ENCODE assay signal across 8 mouse cellular contexts in the genomic region with DNA sequence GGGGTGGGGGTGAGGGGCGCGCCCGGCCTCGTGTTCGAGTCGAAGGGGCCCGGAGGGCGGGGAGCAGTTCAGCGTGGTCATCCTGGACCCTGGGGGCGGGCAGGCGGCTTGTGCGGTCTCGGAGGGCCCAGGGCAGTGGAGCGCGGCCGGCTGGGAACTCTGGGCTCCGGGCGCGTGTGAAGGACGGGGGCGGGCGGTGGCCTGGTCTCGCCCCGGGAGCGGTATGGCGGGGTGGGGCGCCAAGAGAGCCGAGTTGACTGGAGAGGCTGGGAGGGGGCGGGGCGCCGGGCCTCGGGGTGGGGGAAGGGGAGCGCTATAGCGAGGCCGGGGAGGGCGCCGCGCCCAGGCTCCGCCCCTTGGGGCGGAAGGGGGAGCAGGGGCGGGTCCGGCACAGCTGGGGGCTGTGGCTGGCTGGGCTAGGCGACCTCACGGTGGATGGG. TPM values are rescaled to one million over a fixed set of nuclear protein-coding genes. Genes with fewer than 3 reads are reported as not detected.
DNase-seq lines count a peak whose midpoint lies in the region; ATAC-seq lines count a peak whose summit lies in the region.

No protein-coding gene starts in this region.

- under 1% methylated on average over 40 of the region's 44 CpGs for WGBS in hindbrain, embryonic 15.5 days

- H3K27me3 ChIP-seq in hindbrain, embryonic 15.5 days = no peaks in the 10 kb centered on the region

- peak; percentile 10 for ATAC-seq in hindbrain, embryonic 15.5 days (ENCODE audit: low FRiP score, low read depth)
- ATAC-seq in megakaryocyte-erythroid progenitor cell, adult 5-6 weeks (replicated peaks; ENCODE audit: low FRiP score, low TSS enrichment, poor library complexity, severe bottlenecking) = peak; percentile 46

- H3K4me2 ChIP-seq in hindbrain, embryonic 15.5 days = peak overlapping the region; percentile 80

- H3K9me3 ChIP-seq in hindbrain, embryonic 15.5 days = no peaks in the 10 kb centered on the region

- intact Hi-C loops in left cerebral cortex, postnatal 36 days (cut with DNase I) = no loop called here

- H3K4me3 ChIP-seq in hindbrain, embryonic 15.5 days = peak overlapping the region; percentile 94

- peaks cover 30% of the 10 kb centered on the region for H3K36me3 ChIP-seq in hindbrain, embryonic 15.5 days

- peak overlapping the region; percentile 83 for H3K9ac ChIP-seq in hindbrain, embryonic 15.5 days

- H3K4me1 ChIP-seq in hindbrain, embryonic 15.5 days (replicated peaks) = peaks cover 60% of the 10 kb centered on the region

- peak; percentile 89 for DNase-seq in R1 (ENCODE audit: low read depth, low spot score)
- peak; percentile 84 for DNase-seq in cerebellum, adult 9-11 months
- DNase-seq in gastrocnemius, adult 18-20 months (ENCODE audit: low spot score) = peak; percentile 90
- peak; percentile 74 to 77 for DNase-seq in left cerebral cortex, postnatal 36 days (ENCODE audit: low spot score in 2 of 2)
- peak; percentile 79 for DNase-seq in right cerebral cortex, postnatal 4 days
- peak; percentile 88 to 92 for DNase-seq in urinary bladder, postnatal 4 days (ENCODE audit: low spot score in 2 of 2)

- H3K27ac ChIP-seq in hindbrain, embryonic 15.5 days (replicated peaks) = peak overlapping the region; percentile 96

RNA-seq across cellular contexts. Expression of a gene that starts 1.5 kb away (rescaled TPM):
- 10 to 100 TPM; 18.0 to 19.2 TPM for total RNA-seq in gastrocnemius, adult 18-20 months (2021)
- 56.1 and 62.2 TPM in 2 replicates for polyA plus RNA-seq in hindbrain, embryonic 15.5 days (2015; fragmentation: Nextera tagmentation; extraction: Ambion mirVana)
- 10 to 100 TPM; 41.3 to 46.1 TPM for total RNA-seq in left cerebral cortex, postnatal 36 days (2021)
- total RNA-seq in megakaryocyte-erythroid progenitor cell, adult 5-6 weeks (2014; fragmentation: Nextera tagmentation) = 49.1 and 53.9 TPM in 2 replicates
- 46.2 and 53.7 TPM in 2 replicates for total RNA-seq in megakaryocyte-erythroid progenitor cell, adult 5-6 weeks (2017)

RNA-seq across cellular contexts. Expression of a gene that starts 3.3 kb away (rescaled TPM):
- 1 to 10 TPM; 3.5 to 4.3 TPM for total RNA-seq in gastrocnemius, adult 18-20 months (2021)
- 26.4 and 28.7 TPM in 2 replicates for polyA plus RNA-seq in hindbrain, embryonic 15.5 days (2015; fragmentation: Nextera tagmentation; extraction: Ambion mirVana)
- total RNA-seq in left cerebral cortex, postnatal 36 days (2021) = 10 to 100 TPM; 25.4 to 36.0 TPM
- 20.3 and 30.0 TPM in 2 replicates for total RNA-seq in megakaryocyte-erythroid progenitor cell, adult 5-6 weeks (2014; fragmentation: Nextera tagmentation)
- total RNA-seq in megakaryocyte-erythroid progenitor cell, adult 5-6 weeks (2017) = 15.8 and 20.8 TPM in 2 replicates

RNA-seq across cellular contexts. Expression of a gene that starts 6.1 kb away (rescaled TPM):
- total RNA-seq in gastrocnemius, adult 18-20 months (2021) = 100 to 1,000 TPM; 211 to 222 TPM
- 561 and 571 TPM in 2 replicates for polyA plus RNA-seq in hindbrain, embryonic 15.5 days (2015; fragmentation: Nextera tagmentation; extraction: Ambion mirVana)
- total RNA-seq in left cerebral cortex, postnatal 36 days (2021) = 100 to 1,000 TPM; 199 to 219 TPM
- 267 and 278 TPM in 2 replicates for total RNA-seq in megakaryocyte-erythroid progenitor cell, adult 5-6 weeks (2014; fragmentation: Nextera tagmentation)
- total RNA-seq in megakaryocyte-erythroid progenitor cell, adult 5-6 weeks (2017) = 222 and 223 TPM in 2 replicates

RNA-seq across cellular contexts. Expression of a gene that starts 14.8 kb away (rescaled TPM):
- 10 to 100 TPM; 35.1 to 35.3 TPM for total RNA-seq in gastrocnemius, adult 18-20 months (2021)
- 163 and 174 TPM in 2 replicates for polyA plus RNA-seq in hindbrain, embryonic 15.5 days (2015; fragmentation: Nextera tagmentation; extraction: Ambion mirVana)
- 10 to 100 TPM; 79.2 to 88.5 TPM for total RNA-seq in left cerebral cortex, postnatal 36 days (2021)
- 81.7 and 104 TPM in 2 replicates for total RNA-seq in megakaryocyte-erythroid progenitor cell, adult 5-6 weeks (2014; fragmentation: Nextera tagmentation)
- 66.4 and 82.7 TPM in 2 replicates for total RNA-seq in megakaryocyte-erythroid progenitor cell, adult 5-6 weeks (2017)

RNA-seq across cellular contexts. Expression of a gene that starts 16.1 kb away (rescaled TPM):
- total RNA-seq in gastrocnemius, adult 18-20 months (2021) = 100 to 1,000 TPM; 222 to 237 TPM
- 23.5 and 27.1 TPM in 2 replicates for polyA plus RNA-seq in hindbrain, embryonic 15.5 days (2015; fragmentation: Nextera tagmentation; extraction: Ambion mirVana)
- total RNA-seq in left cerebral cortex, postnatal 36 days (2021) = 100 to 1,000 TPM; 112 to 128 TPM
- total RNA-seq in megakaryocyte-erythroid progenitor cell, adult 5-6 weeks (2014; fragmentation: Nextera tagmentation) = 181 and 216 TPM in 2 replicates
- total RNA-seq in megakaryocyte-erythroid progenitor cell, adult 5-6 weeks (2017) = 9.8 and 38.6 TPM in 2 replicates

Comparison
In these comparisons a context has a peak if more than half of its experiments do, and no peak if none do; other contexts are left out.
1. Peak in every context shown above with its lines: DNase-seq, ATAC-seq, H3K4me3 ChIP-seq and H3K27ac ChIP-seq.